Mouse (Mus musculus) lung, embryonic 16.5 days (tissue): Measurements from ENCODE around the gene Ikzf1. TPM values are rescaled to one million over a fixed set of nuclear protein-coding genes. Genes with fewer than 3 reads are reported as not detected.

Experiments used
- ATAC-seq: fragments of 200-750 bp; cut with Nextera tagmentation; 2 replicates; pipeline ENCODE4 v1.8.0; 2017; ENCODE audit warnings: low read depth, mild to moderate bottlenecking, moderate library complexity
- H3K27ac ChIP-seq: fragments of 300-500 bp; sonication (generic); 2 replicates; pipeline ENCODE4 v1.5.1; 2014; ENCODE audit warnings: mild to moderate bottlenecking, control low read depth, low read length
- H3K27me3 ChIP-seq: fragments of 300-500 bp; sonication (generic); 2 replicates; pipeline ENCODE4 v1.6.1; 2014; ENCODE audit warnings: low read depth, low read length, mixed read lengths; ENCODE audit not compliant: control insufficient read depth, insufficient read depth
- H3K36me3 ChIP-seq: fragments of 300-500 bp; sonication (generic); 2 replicates; pipeline ENCODE4 v1.6.1; 2014; ENCODE audit warnings: low read length; ENCODE audit not compliant: control insufficient read depth, insufficient read depth
- H3K4me1 ChIP-seq: fragments of 300-500 bp; sonication (generic); replicated peaks from 2 replicates; pipeline ENCODE4 v1.6.1; 2014; ENCODE audit warnings: low read length, mixed read lengths; ENCODE audit not compliant: control insufficient read depth, insufficient read depth
- H3K4me2 ChIP-seq: fragments of 300-500 bp; sonication (generic); 2 replicates; pipeline ENCODE4 v1.6.1; 2014; ENCODE audit warnings: low read depth, low read length, control low read depth
- H3K4me3 ChIP-seq: fragments of 300-500 bp; sonication (generic); 2 replicates; pipeline ENCODE4 v1.5.1; 2014; ENCODE audit warnings: mild to moderate bottlenecking, low read length, control low read depth
- H3K9ac ChIP-seq: fragments of 300-500 bp; sonication (generic); 2 replicates; pipeline ENCODE4 v1.6.1; 2014; ENCODE audit warnings: low read length, control low read depth
- H3K9me3 ChIP-seq: fragments of 300-500 bp; sonication (generic); 2 replicates; pipeline ENCODE4 v1.6.1; 2016; ENCODE audit warnings: low read length; ENCODE audit not compliant: control insufficient read depth
- WGBS: fragments of 180-500 bp; shearing (Covaris S2); extraction: QIAGEN DNeasy Blood & Tissue Kit; methylation state at CpG from one replicate; pipeline ENCODE4 v1.1.7; 2014; 5-methylcytosine and 5-hydroxymethylcytosine counted together
- polyA plus RNA-seq: library from polyadenylated mRNA; unstranded; fragments of >200 nt; fragmentation: Nextera tagmentation; extraction: Ambion mirVana; gene quantifications from 2 replicates; pipeline ENCODE4 v1.2.1, GENCODE M21; 2015

Ikzf1 gene
- polyA plus RNA-seq, 1 experiment from 2014 or later, result 2.0 TPM

DNA sequence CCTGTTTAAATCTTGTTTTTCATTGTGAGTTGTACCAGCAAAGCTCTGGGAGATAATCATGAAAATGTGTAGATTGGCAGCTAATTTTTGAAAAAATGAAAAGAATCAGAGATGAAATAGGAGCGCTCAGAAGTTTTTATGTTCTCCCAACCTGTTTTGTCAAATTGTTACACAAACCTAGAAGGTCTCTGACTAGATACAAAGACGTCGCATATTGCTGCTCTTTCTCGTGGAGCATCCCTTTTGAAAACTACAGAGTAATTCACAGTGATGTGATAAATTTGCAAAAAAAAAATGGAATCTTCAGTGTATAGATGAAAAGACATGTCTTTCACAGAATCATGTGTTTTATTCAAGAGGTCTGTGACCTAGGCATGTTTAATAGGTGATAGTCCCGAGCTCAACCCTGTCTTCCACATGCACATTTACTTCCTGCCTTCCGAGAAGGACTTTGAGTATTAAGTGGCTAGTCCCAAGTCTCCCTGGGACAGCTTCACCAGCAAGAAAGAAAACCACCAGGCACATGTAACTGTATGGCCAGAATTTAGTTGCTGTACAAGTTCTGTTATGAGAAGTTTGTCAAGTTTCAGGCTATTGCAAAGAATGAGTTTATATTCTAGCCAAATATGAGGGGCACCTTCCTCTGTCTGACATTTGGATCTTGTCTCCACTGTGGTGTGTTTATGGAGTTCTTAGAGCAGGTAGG, 9.8 kb downstream of the Ikzf1 start:
- WGBS, result 80% methylated on average over 6 of the region's 6 CpGs

DNA sequence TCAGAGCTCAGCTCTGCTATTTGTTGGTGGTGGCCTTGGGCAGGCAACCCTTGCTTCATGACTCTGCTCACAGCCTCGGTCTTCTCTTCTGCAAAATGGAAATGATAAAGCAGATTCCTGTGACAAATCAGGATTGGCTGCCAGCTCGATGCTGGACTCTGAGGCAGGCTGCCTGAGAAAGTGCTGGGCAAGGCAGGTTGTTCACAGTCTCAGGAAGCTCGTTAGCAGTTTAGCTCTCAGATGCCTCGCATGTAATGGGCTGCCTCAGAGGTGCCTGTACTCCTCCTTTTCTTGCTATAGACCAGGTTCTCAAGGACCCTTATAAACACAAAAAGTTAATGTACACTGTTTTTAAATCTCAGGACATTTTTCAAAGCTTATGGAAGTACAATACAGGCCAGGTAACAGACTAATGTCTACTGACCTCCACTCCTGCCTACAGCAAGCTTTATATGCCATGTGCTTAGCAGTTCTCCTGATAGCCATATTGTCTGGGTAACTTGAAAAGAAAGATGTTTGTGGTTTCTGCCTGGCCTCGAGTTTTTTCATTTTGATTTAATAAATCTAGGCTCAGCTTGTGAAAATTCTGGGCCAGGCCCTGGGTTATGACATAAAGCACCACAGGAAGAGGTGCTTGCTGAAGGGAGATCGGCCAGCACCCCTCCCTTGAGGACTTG, 10.5 kb downstream of the Ikzf1 start:
- Histone ChIP-seq H3K36me3 (no peaks in the 10 kb centered on the region), H3K4me1 (no peaks in the 10 kb centered on the region), H3K4me2 (no peak overlapping the region), H3K9me3 (no peaks in the 10 kb centered on the region), H3K27me3 (no peaks in the 10 kb centered on the region), H3K9ac (no peak overlapping the region), H3K27ac (no peak overlapping the region), H3K4me3 (no peak overlapping the region)
- 51% methylated on average over 6 of the region's 6 CpGs for WGBS
- ATAC-seq, result no peak

More for the DNA sequence above, 9.8 kb downstream of the Ikzf1 start:
- H3K27ac ChIP-seq, result no peak overlapping the region
- ATAC-seq, result no peak
- no peaks in the 10 kb centered on the region for H3K9me3 ChIP-seq
- no peak overlapping the region for H3K9ac ChIP-seq
- H3K27me3 ChIP-seq, result no peaks in the 10 kb centered on the region
- no peaks in the 10 kb centered on the region for H3K4me1 ChIP-seq
- H3K4me3 ChIP-seq, result no peak overlapping the region
- no peak overlapping the region for H3K4me2 ChIP-seq
- H3K36me3 ChIP-seq, result no peaks in the 10 kb centered on the region

DNA sequence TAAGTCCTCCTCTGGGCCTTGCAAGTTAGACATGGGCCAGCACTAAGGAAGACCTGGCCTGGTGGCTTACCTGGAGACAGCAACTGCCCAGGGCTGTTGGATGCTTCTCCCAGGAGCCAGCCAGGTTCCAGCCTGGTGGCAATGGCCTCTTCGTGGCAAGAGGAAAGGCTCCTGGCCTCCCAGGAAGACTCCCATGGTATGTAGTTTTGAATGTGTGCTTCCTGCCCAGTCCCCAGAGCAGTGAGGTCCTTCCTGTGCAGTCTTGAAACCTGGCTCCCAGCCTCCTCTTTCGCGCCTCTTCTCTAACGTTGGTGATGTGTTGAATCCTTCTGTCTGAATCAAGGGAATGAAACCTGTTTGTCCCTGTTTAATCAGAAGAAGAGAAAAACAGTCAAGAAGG, 11.1 kb downstream of the Ikzf1 start:
- no peak for ATAC-seq
- Histone ChIP-seq H3K4me2 (no peak overlapping the region), H3K36me3 (no peaks in the 10 kb centered on the region), H3K9me3 (no peaks in the 10 kb centered on the region), H3K9ac (no peak overlapping the region), H3K4me1 (no peaks in the 10 kb centered on the region), H3K27ac (no peak overlapping the region), H3K27me3 (no peaks in the 10 kb centered on the region), H3K4me3 (no peak overlapping the region)
- WGBS, result 78% methylated on average over 4 of the region's 4 CpGs

DNA sequence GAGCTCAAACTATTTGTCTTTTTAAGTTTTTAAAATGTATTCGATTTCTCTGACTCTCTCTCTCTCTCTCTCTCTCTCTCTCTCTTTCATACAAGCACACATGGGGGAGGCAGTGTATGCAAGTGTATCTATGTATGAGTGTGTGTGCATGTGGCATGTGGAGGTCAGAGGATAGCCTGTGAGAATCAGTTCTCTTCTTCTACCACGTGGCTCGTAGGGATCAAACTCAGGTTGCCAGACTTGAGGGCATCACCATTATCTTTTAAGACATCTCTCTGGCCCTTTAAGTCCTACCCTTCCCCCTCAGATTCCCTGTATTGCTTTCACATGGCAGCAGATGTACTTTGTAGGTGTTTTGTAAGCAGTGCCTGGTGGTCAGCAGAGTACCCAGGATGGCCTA, 12.0 kb downstream of the Ikzf1 start:
- no peaks in the 10 kb centered on the region for H3K36me3 ChIP-seq
- ATAC-seq, result no peak
- no peak overlapping the region for H3K4me2 ChIP-seq
- no peak overlapping the region for H3K4me3 ChIP-seq
- H3K9me3 ChIP-seq, result no peaks in the 10 kb centered on the region
- no peak overlapping the region for H3K27ac ChIP-seq
- no peaks in the 10 kb centered on the region for H3K27me3 ChIP-seq
- WGBS, result 78% methylated on average over 3 of the region's 3 CpGs
- H3K9ac ChIP-seq, result no peak overlapping the region
- no peaks in the 10 kb centered on the region for H3K4me1 ChIP-seq

DNA sequence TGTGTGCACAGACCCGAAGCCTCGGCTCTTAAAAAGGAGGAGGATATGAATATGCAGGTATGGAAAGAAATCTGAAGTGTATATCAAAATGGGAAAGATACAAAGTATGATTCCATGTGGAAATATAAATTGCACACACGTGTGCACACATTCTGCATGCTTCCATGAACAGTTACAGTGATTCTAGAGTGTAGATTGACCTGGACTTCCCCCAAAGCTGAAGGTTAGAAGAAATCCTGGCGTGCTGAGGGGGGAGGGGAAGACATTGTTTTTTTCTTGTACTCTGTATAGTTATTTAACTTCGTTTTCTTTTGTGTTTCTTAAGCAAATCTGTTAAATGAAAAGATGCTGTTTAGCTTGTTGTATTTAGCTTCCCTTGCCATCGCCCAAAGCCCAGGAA, 16.6 kb downstream of the Ikzf1 start:
- no peaks in the 10 kb centered on the region for H3K4me1 ChIP-seq
- no peak overlapping the region for H3K9ac ChIP-seq
- no peaks in the 10 kb centered on the region for H3K9me3 ChIP-seq
- no peaks in the 10 kb centered on the region for H3K36me3 ChIP-seq
- H3K4me2 ChIP-seq, result no peak overlapping the region
- H3K4me3 ChIP-seq, result no peak overlapping the region
- H3K27me3 ChIP-seq, result no peaks in the 10 kb centered on the region
- no peak overlapping the region for H3K27ac ChIP-seq
- WGBS, result 49% methylated on average over 6 of the region's 6 CpGs
- ATAC-seq, result no peak

DNA sequence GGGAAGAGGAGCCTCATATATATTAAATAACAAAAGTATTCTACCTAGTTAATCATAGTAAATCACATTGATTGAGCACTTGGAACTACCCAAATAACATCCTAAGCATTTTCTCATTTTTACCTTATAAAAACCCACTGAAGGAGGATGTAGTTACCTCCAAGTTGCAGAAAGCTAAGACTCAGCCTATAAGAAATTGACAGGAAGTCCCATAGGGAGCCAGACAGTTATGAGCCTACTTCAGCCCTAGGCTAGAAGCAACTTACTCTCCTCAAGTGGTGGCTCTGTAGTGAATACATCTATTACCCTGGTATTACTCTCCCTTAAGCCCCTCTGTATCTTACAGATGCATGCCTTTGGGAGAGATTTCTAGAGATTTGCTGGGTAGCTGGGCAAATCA, 19.0 kb downstream of the Ikzf1 start:
- no peak overlapping the region for H3K27ac ChIP-seq
- no peaks in the 10 kb centered on the region for H3K36me3 ChIP-seq
- H3K4me2 ChIP-seq, result no peak overlapping the region
- no peaks in the 10 kb centered on the region for H3K4me1 ChIP-seq
- ATAC-seq, result no peak
- no peak overlapping the region for H3K9ac ChIP-seq
- no peaks in the 10 kb centered on the region for H3K27me3 ChIP-seq
- no peaks in the 10 kb centered on the region for H3K9me3 ChIP-seq
- H3K4me3 ChIP-seq, result no peak overlapping the region

DNA sequence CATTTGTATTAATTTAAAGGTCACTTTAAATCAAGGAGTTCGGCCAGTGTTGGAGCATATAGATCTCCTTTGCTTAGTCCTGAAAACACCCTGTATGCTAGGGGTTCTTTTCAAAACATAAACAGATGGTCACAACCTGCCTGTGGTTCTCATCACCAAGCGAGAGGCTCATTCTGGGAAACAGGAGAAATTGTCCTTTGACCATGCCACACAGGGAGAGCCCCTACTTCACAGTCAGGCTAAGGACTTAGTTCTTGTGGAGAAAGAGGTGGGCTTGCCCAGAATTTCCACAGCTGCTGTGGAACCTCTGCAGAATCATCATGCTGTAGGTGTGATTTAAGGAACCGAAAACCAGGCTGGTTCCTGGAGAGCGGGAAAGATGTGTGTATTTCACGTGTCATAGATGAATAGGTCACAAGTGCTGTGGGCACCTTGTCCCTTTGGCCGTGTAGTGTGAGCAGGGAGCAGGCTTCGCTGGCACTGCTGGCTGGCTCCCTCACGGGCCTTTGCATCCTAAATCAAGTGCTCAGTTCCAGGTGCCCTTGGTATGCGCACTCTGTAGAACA, 23.4 kb downstream of the Ikzf1 start:
- Histone ChIP-seq H3K9me3 (no peaks in the 10 kb centered on the region), H3K4me3 (no peak overlapping the region), H3K4me2 (no peak overlapping the region), H3K4me1 (no peaks in the 10 kb centered on the region), H3K36me3 (no peaks in the 10 kb centered on the region), H3K9ac (no peak overlapping the region), H3K27me3 (no peaks in the 10 kb centered on the region), H3K27ac (no peak overlapping the region)
- WGBS, result 83% methylated on average over 9 of the region's 9 CpGs
- no peak for ATAC-seq

DNA sequence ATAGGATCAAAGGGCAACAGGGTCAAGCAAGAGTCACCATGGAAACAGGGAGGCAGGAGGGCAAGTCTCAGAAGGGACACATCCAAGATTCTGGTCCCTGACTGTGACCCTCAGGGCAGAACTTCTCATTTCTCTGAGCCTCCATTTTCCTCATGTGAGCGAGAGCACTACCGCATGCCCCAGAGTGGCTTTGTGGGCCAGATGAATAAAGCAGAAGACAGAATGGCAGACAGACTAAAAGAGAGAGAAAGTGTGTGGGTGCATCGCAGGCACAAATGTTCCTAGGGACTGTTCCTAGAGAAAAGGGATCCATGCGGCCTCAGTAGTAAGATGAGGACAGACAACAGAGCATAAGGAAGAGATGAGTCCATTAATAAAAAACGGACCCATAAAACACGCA, 24.5 kb downstream of the Ikzf1 start:
- H3K27me3 ChIP-seq, result no peaks in the 10 kb centered on the region
- no peaks in the 10 kb centered on the region for H3K9me3 ChIP-seq
- WGBS, result 88% methylated on average over 6 of the region's 6 CpGs
- no peak overlapping the region for H3K4me3 ChIP-seq
- no peak for ATAC-seq
- no peak overlapping the region for H3K4me2 ChIP-seq
- no peak overlapping the region for H3K9ac ChIP-seq
- H3K36me3 ChIP-seq, result no peaks in the 10 kb centered on the region
- H3K27ac ChIP-seq, result no peak overlapping the region
- H3K4me1 ChIP-seq, result no peaks in the 10 kb centered on the region

DNA sequence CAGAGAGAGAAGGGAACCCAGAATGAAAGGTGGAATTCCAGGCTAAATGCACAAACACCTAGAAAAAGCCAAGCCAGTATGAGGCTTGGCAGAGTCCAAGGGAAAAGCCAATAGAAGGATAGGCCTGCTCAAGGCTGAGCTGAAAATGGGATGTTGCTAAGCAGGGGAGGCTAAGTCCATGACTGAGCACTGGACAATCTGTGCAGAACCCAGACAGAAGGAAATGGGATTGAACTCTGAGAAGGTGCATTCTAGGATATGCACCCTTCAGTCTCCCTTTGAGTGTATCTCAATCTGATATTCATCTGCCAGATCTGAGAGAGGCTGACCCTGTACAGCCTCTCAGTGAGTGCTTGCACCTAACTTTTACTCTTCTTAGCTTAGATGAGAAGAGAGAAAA, 25.9 kb downstream of the Ikzf1 start:
- Histone ChIP-seq H3K9ac (no peak overlapping the region), H3K4me3 (no peak overlapping the region), H3K27me3 (no peaks in the 10 kb centered on the region), H3K4me1 (no peaks in the 10 kb centered on the region), H3K36me3 (no peaks in the 10 kb centered on the region), H3K27ac (no peak overlapping the region), H3K4me2 (no peak overlapping the region), H3K9me3 (no peaks in the 10 kb centered on the region)
- no peak for ATAC-seq
